Mouse (Mus musculus): ENCODE results near the gene Numbl.

GRCm38 (mm10) chr7:27298033-27298610 is 39.9 kb downstream of the Numbl start:
- TF ChIP-seq CTCF (IDR thresholded peaks at IDR 0.05; ENCODE audit: low read depth), result no peak
- TF ChIP-seq EP300 (optimal IDR thresholded peaks at IDR 0.05), result no peak
